Mouse (Mus musculus) left cerebral cortex, postnatal 14 days (tissue): ENCODE data around the gene Phf12. TPM values are rescaled to one million over a fixed set of nuclear protein-coding genes. Genes with fewer than 3 reads are reported as not detected.
"Not testable (repeated sequence)": the region's sequence is repeated elsewhere in the genome, so short reads cannot be mapped to it uniquely, and the experiment has no call there.

Experiments used
- DNase-seq, 2 experiments: peaks; one replicate each; pipeline ENCODE4 v3.0.0; 2021 to 2022; ENCODE audit warnings: low spot score in 2 of 2, mixed read lengths in 1 of 2
- intact Hi-C: fragments of 180-260 bp; cut with DNase I; formaldehyde crosslinking; loops from one replicate; pipeline ENCODE4 v1.15.1; 2025
- total RNA-seq, 2 experiments: library from RNA; stranded (reverse); gene quantifications; 2 replicates each; pipeline ENCODE4 v1.2.3; 2021

The Phf12 gene
- total RNA-seq, 2 experiments from 2014 or later: 45.5 to 48.3 TPM

GRCm38 (mm10) chr11:78006446-78006845 lies 23.9 kb downstream of the Phf12 start:
- DNase-seq: no peak
- intact Hi-C loops: no loop called here

GRCm38 (mm10) chr11:78019676-78020075 lies 37.1 kb downstream of the Phf12 start:
- DNase-seq: peak; percentile 77 to 85
- intact Hi-C loops: no loop called here

- intact Hi-C loops: no loop called here
- DNase-seq: peak in 1 of 2 experiments; percentile 69
Observed at GRCm38 (mm10) chr11:78023607-78024006, 41.1 kb downstream of the Phf12 start.

- no peak for DNase-seq
- intact Hi-C loops: loop anchor here (5.0 kb wide), 1 partner anchor 37 kb away; no protein-coding TSS in a partner anchor
Observed at GRCm38 (mm10) chr11:78029240-78029639, 46.7 kb downstream of the Phf12 start.

GRCm38 (mm10) chr11:78030600-78030999 lies 48.0 kb downstream of the Phf12 start:
- DNase-seq: no peak
- intact Hi-C loops: no loop called here

- DNase-seq: no peak
- intact Hi-C loops: no loop called here
Observed at GRCm38 (mm10) chr11:78031389-78031788, 48.8 kb downstream of the Phf12 start.

- intact Hi-C loops: no loop called here
- peak; percentile 91 to 92 for DNase-seq
Observed at GRCm38 (mm10) chr11:78031947-78032808, 49.6 kb downstream of the Phf12 start, which contains the start of gene Dhrs13. Gene Dhrs13, plus strand, starts transcription at chr11:78032280.

GRCm38 (mm10) chr11:78032809-78033195 lies 50.2 kb downstream of the Phf12 start:
- intact Hi-C loops: no loop called here
- peak in 1 of 2 experiments; percentile 42 for DNase-seq

- intact Hi-C loops: no loop called here
- DNase-seq: no peak
Observed at GRCm38 (mm10) chr11:78033931-78034617, 51.5 kb downstream of the Phf12 start.

- DNase-seq: no peak
- intact Hi-C loops: loop anchor here (5.0 kb wide), 1 partner anchor 141 kb away; the partner anchor contains the start of genes Nek8 and Tlcd1
Observed at GRCm38 (mm10) chr11:78036791-78037190, 54.2 kb downstream of the Phf12 start.

GRCm38 (mm10) chr11:78037831-78038752 lies 55.5 kb downstream of the Phf12 start, which contains the start of gene Flot2:
Gene Flot2, plus strand, starts transcription at chr11:78037931.
- intact Hi-C loops: loop anchor here (5.0 kb wide), 1 partner anchor 139 kb away; the partner anchor contains the start of genes Nek8 and Tlcd1
- DNase-seq: peak; percentile 30 to 44

- DNase-seq: no peak
- intact Hi-C loops: no loop called here
Observed at GRCm38 (mm10) chr11:78040878-78041277, 58.3 kb downstream of the Phf12 start.

GRCm38 (mm10) chr11:78042290-78042870 lies 59.8 kb downstream of the Phf12 start:
- DNase-seq, intact Hi-C loops: not testable (repeated sequence)

GRCm38 (mm10) chr11:78044758-78045251 lies 62.3 kb downstream of the Phf12 start:
- peak; percentile 55 for DNase-seq
- intact Hi-C loops: no loop called here

GRCm38 (mm10) chr11:78048637-78049036 lies 66.1 kb downstream of the Phf12 start:
- intact Hi-C loops, DNase-seq: not testable (repeated sequence)

GRCm38 (mm10) chr11:78053078-78053477 lies 70.5 kb downstream of the Phf12 start:
- intact Hi-C loops: no loop called here
- no peak for DNase-seq

- intact Hi-C loops: no loop called here
- no peak for DNase-seq
Observed at GRCm38 (mm10) chr11:78056946-78057345, 74.4 kb downstream of the Phf12 start.
